Mouse (Mus musculus) E14TG2a.4 (cell line): ENCODE data around the gene Chd1.
A peak's percentile ranks its signal among the peaks of the same experiment; 100 is the strongest.

Source experiments
- H3K27me3 ChIP-seq: 2 replicates; pipeline ENCODE4 v1.6.1; 2014; ENCODE audit warnings: low read length, control low read depth; ENCODE audit not compliant: insufficient read depth
- H3K36me3 ChIP-seq: 2 replicates; pipeline ENCODE4 v1.6.1; 2014; ENCODE audit warnings: low read length, control low read depth; ENCODE audit not compliant: insufficient read depth
- H3K4me1 ChIP-seq: replicated peaks from 2 replicates; pipeline ENCODE4 v1.6.1; 2014; ENCODE audit warnings: low read depth, low read length, control low read depth
- H3K4me3 ChIP-seq: replicated peaks from 2 replicates; pipeline ENCODE4 v1.5.1; 2014; ENCODE audit warnings: mild to moderate bottlenecking, low read length
- H3K9me3 ChIP-seq: 2 replicates; pipeline ENCODE4 v1.6.1; 2014; ENCODE audit warnings: low read length, control low read depth
- CTCF ChIP-seq: conservative IDR thresholded peaks from 2 replicates; pipeline ENCODE4 v1.5.1; 2014; ENCODE audit warnings: low read length
- NANOG ChIP-seq: IDR thresholded peaks from 2 replicates; pipeline ENCODE4 v1.6.1; 2014; ENCODE audit warnings: borderline replicate concordance, low read length, mixed read lengths
- POU5F1 ChIP-seq: IDR thresholded peaks from 2 replicates; pipeline ENCODE4 v1.6.1; 2014; ENCODE audit warnings: low read length, borderline replicate concordance

The Chd1 gene

DNA sequence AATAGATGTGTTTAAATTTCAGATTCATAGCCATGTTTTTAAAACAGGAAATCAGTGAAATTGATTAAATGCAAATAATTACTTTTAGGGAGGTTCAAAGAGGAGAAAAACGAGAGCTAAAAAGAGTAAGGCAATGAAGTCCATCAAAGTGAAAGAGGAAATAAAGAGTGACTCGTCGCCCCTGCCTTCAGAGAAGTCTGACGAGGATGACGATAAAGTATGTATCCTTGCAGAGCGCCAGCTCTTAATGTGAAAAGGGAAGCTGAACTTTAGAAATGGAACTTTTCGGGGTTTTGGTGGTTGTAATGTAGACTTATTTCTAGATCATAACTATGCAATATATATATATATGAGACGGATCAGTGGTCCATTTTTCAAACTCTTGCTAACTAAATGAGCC lies 56.4 kb downstream of the Chd1 start:
- Histone ChIP-seq H3K36me3 (peaks cover 83% of the 10 kb centered on the region), H3K4me1 (no peaks in the 10 kb centered on the region), H3K27me3 (no peaks in the 10 kb centered on the region), H3K4me3 (no peak overlapping the region), H3K9me3 (no peaks in the 10 kb centered on the region)
- TF ChIP-seq NANOG = no peak
- no peak for TF ChIP-seq CTCF
- no peak for TF ChIP-seq POU5F1

DNA sequence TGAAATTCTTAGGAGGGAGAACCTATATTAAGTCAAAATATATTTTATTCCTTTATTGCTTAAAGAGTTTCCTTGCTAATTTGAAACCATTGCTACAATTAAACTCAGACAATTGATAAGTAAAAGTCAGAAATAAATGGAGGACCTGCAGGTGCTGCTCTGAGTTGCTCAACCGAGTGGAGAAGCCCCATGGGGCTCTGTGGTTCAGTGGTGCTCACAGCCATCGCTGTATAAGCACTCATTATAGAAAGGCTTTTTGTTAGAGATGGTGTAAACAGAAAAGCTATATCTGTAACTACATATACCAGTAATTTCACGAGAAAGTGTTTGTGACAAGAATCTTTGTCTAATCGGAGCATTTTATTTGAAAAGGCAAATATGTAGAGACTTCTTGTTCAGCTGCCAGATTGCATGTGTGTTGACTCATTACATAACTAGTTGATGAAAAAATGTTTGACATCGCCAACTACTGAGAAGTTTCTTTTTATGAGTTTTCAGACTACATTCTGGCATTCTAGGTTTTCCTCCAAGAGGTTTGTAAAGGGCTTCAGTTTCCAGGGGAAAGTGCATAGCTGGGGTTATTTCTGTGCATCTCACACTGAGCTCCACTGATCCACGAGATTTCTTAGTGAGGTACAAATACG lies 64.4 kb downstream of the Chd1 start:
- TF ChIP-seq NANOG (no peak), POU5F1 (no peak), CTCF (no peak)
- Histone ChIP-seq H3K4me1 (no peaks in the 10 kb centered on the region), H3K4me3 (no peak overlapping the region), H3K36me3 (peaks cover 70% of the 10 kb centered on the region), H3K9me3 (no peaks in the 10 kb centered on the region), H3K27me3 (no peaks in the 10 kb centered on the region)

DNA sequence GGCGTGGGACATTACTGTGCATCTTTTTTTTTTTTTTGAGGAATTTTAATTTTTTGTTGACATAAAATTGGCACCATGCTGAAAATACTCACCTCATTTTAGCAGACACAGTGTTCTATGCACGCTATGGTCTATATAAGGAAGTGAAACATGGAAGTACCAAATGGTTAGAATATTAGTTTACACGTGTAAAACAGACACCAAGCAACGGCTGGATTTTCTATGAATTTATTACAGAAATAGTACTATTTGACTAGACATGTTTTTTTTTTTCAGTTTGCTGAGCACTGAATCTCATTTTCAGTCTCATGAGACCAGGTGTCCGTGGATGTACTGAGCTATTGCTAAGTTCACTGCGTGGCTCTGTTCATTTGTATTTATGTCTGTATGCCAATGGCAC lies 69.2 kb downstream of the Chd1 start:
- peaks cover 27% of the 10 kb centered on the region for H3K36me3 ChIP-seq
- H3K4me3 ChIP-seq = no peak overlapping the region
- no peak for TF ChIP-seq NANOG
- TF ChIP-seq CTCF = no peak
- no peak for TF ChIP-seq POU5F1
- no peaks in the 10 kb centered on the region for H3K9me3 ChIP-seq
- peaks cover 5% of the 10 kb centered on the region for H3K4me1 ChIP-seq
- no peaks in the 10 kb centered on the region for H3K27me3 ChIP-seq

DNA sequence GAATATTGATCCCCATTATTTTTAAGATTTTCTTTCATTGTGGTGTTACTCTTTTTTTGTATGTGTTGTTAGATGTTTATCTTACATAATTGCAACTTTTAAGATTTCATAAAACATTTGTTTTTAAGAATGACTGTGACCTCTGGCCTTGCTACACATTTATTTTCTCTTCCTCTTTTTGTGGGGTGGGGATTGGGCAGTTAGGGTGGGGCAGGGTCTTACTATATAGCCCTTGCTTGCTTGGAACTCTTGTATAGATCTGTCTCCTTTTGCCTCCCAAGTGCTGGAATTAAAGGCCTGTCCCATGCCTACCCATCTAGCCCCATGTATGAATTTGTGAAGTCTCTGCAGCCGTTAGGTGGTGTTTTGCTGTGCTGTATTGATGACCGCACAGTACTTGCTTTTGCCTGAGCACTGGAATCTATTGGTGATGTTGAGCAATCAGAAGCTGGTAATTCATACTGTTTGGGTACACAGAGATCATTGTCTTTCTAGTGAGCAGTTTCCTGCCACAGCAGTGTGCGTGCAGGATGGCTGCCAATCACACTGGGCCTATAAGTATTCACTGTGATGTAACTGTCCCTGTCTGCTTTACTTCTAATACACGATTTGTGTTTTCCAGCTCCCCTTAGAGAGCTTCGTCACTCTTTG lies 69.9 kb downstream of the Chd1 start:
- no peaks in the 10 kb centered on the region for H3K27me3 ChIP-seq
- TF ChIP-seq POU5F1 (no peak), CTCF (no peak), NANOG (no peak; the same call in 1 of the 2 replicates)
- H3K36me3 ChIP-seq = peaks cover 20% of the 10 kb centered on the region
- no peak overlapping the region for H3K4me3 ChIP-seq
- no peaks in the 10 kb centered on the region for H3K9me3 ChIP-seq
- H3K4me1 ChIP-seq = peaks cover 5% of the 10 kb centered on the region

DNA sequence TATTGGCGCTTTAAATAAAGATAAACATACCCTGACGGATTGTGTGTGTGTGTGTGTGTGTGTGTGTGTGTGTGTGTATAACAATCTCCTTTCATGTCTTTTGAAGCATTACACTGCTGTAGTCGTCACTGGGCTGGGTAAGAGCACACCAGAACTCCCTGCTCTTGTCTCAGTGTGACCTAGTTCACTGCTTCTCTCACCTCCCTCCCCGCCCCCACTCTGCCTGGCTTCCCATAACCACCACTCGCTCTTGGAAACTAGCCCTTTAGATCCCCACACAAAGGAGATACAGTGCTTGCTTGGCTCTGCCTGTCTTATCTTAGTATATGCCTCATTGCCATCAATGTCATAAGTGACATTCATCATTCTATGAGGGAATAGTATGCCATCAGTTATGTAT lies 71.6 kb downstream of the Chd1 start:
- no peaks in the 10 kb centered on the region for H3K9me3 ChIP-seq
- no peaks in the 10 kb centered on the region for H3K27me3 ChIP-seq
- peaks cover 3% of the 10 kb centered on the region; the same call in 1 of the 2 replicates for H3K36me3 ChIP-seq
- peaks cover 5% of the 10 kb centered on the region for H3K4me1 ChIP-seq
- no peak overlapping the region for H3K4me3 ChIP-seq
- TF ChIP-seq CTCF (no peak), NANOG (no peak), POU5F1 (no peak)

DNA sequence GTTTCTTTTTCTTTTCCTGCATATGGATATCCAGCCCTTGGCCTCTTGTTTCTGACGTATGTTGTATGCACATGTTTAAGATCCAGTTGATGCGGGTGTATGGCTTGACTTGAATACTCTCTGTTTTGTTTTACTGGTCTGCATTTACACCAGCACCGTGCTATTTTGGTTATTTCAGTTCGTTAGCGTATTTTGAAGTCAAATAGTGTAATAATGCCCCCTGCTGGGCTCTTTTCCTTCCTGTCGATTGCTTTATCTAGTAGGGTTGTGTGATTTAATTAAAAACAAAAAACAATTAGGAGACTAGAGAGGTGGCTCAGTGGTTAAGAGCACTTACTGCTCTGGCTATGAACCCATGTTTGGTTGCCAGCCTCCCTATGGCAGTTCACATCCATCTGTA lies 73.2 kb downstream of the Chd1 start:
- no peak for TF ChIP-seq CTCF
- TF ChIP-seq NANOG = no peak
- no peak for TF ChIP-seq POU5F1
- H3K4me3 ChIP-seq = no peak overlapping the region
- no peaks in the 10 kb centered on the region for H3K27me3 ChIP-seq
- H3K9me3 ChIP-seq = no peaks in the 10 kb centered on the region
- no peaks in the 10 kb centered on the region for H3K36me3 ChIP-seq
- peaks cover 5% of the 10 kb centered on the region for H3K4me1 ChIP-seq

DNA sequence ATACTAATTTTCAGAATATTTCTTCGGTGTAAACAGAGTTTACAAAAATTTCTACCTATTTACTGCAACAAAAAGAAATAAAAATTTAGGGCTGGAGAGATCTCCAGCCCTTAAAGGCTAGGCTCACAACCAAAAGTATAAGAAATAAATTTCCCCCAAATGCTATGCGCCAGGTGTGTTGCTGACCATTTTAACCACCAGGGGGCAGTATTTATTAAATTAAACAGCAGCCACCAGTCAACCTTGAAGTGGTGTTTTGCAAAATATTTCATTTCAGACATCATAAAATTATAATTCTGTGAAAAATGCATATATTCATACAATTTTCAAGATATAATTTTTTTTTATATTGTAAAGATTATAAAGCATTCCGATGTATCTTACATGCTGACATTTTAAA lies 82.3 kb downstream of the Chd1 start:
- H3K4me3 ChIP-seq = no peak overlapping the region
- no peaks in the 10 kb centered on the region for H3K9me3 ChIP-seq
- H3K27me3 ChIP-seq = no peaks in the 10 kb centered on the region
- H3K36me3 ChIP-seq = no peaks in the 10 kb centered on the region
- H3K4me1 ChIP-seq = no peaks in the 10 kb centered on the region
- no peak for TF ChIP-seq POU5F1
- TF ChIP-seq CTCF = peak; percentile 85
- TF ChIP-seq NANOG = no peak

DNA sequence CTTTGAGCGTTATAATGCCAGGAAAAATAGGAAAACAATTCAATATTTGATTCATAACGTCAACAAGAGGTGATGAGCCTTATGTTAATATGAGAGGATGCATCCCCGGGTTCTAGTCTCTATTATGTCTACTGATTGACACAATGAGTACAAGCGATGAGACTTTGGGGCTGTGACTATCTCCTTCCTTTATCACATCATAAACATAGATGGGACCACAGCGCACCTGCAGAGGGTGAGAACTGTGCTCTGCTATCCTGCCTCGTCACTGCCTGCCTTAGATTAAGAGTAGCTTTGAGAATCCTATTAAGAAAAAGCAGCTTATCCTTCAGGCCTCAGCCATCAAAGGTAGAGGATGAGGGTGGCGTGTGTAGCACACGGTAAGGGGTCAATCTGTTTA lies 85.9 kb downstream of the Chd1 start:
- H3K9me3 ChIP-seq = no peaks in the 10 kb centered on the region
- no peak overlapping the region for H3K4me3 ChIP-seq
- no peak for TF ChIP-seq POU5F1
- no peak for TF ChIP-seq NANOG
- no peak for TF ChIP-seq CTCF
- no peaks in the 10 kb centered on the region for H3K27me3 ChIP-seq
- H3K4me1 ChIP-seq = no peaks in the 10 kb centered on the region
- no peaks in the 10 kb centered on the region for H3K36me3 ChIP-seq

DNA sequence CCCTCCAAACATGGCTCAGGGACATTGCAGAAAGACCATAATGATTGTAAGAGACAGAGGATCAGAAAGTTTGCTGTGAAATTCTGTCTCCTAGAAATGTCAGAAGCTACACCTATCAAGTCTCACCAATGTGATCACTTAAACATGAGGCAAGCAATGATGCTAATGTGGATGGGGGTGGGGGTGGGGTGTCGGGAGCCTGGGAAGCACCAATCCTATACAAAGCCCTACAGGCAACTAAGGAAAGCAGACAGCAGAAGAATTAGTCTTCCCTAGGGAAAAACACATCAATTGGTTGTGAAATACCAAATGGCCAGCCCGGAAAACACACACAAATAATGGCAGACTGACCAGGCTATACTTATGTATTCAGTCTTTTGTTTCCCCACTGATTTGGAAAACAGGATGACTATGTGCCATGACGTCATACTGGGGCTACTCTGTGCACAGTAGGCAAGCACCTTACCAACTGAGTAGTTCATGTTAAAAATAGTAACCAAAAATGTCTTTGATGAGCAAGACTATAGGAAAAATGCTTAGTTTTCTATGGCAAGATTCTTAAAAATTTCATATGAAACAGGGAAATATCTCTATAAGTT lies 94.5 kb downstream of the Chd1 start:
- TF ChIP-seq NANOG (no peak), POU5F1 (no peak), CTCF (no peak)

More for the DNA sequence above, 94.5 kb downstream of the Chd1 start:
- Histone ChIP-seq H3K9me3 (no peaks in the 10 kb centered on the region), H3K36me3 (no peaks in the 10 kb centered on the region), H3K27me3 (no peaks in the 10 kb centered on the region), H3K4me1 (no peaks in the 10 kb centered on the region), H3K4me3 (no peak overlapping the region)
